Mouse (Mus musculus): ENCODE measurements around the gene Olfr281.

Olfr281 gene

DNA sequence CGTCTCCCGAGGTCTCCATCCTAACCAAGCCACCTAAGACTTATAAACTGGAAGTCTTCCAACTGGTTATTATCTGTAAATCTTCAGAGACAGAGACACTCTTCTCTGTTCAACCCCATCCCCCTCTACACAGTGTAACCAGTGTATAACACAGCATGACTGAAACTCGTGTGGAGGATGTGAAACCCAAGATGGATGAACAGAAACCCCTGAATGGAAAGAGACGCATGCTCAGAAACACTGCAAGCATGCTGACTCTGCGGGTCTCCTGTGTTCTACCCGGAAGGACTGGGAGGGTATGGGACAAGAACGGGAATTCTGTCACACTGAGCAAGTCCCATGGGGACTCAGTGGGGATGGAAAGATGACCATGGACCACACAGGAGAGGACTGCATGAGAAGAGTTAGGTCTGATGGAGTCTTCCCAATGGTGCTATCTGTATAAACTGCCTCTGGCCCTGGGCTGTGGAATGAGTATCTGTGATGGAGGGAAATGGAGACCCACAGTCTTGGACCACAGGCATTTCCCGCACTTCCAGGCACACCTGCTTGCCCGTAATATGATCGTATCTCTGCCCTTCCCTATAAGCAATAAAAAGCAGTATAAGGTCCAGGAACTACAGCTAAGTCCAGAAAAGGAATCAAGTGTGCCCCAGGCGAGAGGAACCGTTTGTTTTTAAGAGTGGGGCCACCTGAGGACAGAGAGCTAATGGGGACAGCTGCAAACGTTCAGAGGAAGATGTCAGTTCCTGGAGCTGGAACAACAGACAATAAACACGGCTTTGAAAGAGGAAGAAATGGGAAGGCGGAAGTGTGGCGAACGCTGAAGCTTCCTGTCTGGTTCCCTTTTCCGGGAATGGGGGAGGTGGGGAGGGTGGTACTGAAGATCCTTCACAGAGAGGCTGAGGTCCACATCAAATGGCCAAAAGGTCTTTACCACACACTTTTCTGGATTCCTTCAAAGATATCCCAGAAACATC lies 31.8 kb downstream of the Olfr281 start:
- in situ Hi-C loops (cut with MseI, MboI) = no loop called here

DNA sequence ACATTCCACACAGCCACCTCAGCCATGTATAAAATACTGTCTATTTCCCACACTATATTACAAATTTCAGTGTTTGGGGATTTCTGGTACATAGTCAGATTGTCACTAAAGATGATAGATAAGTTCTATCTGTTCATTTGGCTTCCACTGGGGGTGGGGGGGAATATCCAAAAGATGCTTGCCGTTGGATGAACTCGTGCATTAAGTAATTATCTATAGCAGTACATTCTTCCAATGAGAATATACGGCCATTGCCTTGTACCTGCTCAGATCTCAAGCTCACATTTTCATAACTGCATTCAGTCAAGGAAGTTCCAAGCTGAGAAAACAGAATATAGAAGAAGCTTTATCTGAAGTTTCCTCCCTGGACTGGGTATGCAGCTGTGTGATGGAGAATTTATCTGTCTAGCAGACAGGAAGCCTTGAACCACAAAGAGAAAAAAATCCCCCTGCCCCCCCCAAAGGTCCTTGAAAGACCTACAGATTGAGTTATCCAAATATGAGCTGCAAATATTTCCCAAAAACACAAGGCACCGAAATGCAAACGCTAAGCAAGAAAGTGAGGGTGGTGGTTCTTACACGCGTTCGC lies 34.1 kb downstream of the Olfr281 start:
- in situ Hi-C loops (cut with MseI, MboI) = no loop called here

DNA sequence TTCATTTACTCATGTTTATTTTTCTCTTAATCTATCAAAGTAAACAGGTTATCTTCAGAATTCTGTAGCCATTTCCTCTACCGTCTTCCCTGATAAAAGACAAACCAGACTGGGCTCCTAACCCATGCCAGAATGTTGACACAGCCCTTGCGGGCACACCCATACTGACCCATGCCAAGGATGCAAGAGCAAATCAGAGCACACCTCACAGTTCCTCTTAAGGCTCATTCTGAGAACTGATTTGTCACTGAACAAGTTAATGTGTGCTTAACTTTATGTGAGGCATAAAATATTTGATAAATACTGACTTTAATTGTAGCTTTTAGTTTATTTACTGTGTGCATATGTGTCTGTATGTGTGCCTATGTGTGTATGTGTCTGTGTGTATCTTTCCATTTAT lies 38.9 kb downstream of the Olfr281 start:
- in situ Hi-C loops (cut with MseI, MboI) = no loop called here

DNA sequence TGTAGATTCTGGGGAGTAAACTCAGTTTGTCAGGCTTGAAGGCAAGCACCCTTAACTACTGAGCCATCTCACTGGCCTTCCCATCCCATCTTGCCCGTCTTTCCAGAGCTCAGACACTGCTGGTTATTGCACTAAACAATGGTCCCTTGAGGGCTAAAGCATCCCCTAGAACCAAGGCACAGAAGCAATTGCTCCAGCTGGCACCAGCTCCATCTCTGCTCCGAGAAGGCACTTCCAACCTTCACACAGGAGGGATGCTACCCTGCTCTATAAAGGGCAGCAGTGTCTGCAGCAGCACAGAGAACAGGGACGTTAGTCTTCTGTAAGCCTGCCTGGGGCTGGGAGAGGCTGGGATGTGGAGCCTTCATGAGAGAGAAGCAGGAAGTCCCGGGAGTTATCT lies 39.7 kb downstream of the Olfr281 start, which contains the start of gene Olfr279:
Gene Olfr279 (plus strand): TSS at position 301 of the 400 bp plus-strand sequence.
- in situ Hi-C loops (cut with MseI, MboI) = no loop called here

DNA sequence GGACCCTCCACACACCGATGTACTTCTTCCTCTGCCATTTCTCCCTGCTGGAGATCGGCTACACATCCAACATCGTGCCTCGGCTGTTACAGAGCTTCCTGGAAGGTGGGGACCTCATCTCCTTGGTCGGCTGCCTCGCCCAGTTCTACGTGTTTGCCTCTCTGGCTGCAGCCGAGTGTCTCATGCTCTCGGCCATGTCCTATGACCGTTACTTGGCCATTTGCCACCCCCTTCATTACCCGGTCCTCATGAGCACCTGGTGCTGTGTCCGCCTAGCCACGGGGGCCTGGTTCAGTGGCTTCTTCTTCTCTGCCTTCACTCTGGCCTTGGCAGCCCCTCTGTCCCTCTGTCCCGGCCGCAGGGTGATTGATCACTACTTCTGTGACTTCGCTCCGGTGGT lies 45.2 kb downstream of the Olfr281 start:
- in situ Hi-C loops (cut with MseI, MboI) = no loop called here

DNA sequence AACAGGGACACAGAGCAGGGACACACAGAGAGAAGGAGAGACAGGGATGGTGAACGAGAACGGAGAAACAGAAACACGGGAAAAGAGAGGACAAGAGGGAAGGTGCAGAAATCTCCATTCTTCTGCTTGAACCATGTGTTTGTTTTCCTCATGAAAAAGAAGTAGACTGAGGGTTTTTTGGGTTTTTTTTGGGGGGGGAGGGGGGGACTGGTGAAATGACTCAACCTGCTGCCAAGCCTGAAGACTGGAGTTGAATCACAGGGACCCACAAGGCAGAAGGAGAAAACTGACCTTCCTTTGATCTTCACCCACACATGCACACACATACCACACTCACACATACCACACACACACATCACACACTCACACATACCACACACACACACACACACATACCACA lies 50.9 kb downstream of the Olfr281 start:
- in situ Hi-C loops (cut with MseI, MboI) = no loop called here

DNA sequence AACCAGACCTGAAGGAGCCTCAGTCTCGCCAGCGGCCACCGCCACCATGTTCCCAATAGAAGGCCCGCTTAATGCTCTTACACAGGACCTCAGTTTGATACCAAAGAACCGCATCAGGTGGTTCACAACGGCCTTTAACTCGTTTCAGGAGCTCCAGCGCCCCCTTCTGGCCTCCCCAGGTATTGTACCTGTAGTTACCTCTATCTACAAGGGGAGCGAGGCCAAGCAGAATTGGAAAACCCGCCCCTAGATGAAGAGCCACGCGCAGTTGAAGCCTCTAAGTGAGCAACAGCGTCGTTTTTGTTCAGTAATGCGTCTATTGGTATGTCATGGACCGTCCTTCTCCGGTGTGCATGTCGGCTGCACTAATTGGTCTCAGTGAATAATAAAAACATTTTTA lies 52.1 kb downstream of the Olfr281 start:
- in situ Hi-C loops (cut with MseI, MboI) = no loop called here

DNA sequence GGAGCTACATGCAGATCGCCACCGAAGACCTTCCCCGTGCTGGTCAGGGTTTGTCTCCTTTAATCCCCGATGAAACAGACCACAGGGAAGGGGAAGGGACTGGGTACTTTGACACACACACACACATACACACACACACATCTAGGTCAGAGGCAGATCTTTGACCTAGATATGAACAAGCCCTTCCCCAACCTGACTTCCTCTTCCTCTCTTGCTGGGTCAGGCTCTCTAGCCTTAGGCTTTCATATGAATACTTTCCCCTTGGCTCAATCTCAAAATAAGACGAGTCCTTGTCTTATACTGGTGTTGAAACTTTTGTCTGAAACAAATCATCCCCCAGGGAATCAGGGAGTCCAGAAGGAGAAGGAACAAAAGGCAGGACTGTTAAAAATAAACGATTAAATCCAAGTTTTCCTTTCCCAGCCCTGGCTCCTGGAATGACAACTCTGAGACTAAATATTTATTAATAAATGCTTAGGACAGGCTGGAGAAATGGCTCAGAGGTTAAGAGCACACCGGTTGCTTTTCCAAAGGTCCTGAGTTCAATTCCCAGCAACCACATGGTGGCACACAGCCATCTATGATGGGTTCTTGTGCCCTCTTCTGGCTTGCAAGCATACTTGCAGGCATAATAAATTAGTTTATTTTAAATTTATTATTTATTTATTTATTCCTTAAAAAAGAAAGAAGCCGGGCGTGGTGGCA lies 54.0 kb downstream of the Olfr281 start:
- in situ Hi-C loops (cut with MseI, MboI) = no loop called here

DNA sequence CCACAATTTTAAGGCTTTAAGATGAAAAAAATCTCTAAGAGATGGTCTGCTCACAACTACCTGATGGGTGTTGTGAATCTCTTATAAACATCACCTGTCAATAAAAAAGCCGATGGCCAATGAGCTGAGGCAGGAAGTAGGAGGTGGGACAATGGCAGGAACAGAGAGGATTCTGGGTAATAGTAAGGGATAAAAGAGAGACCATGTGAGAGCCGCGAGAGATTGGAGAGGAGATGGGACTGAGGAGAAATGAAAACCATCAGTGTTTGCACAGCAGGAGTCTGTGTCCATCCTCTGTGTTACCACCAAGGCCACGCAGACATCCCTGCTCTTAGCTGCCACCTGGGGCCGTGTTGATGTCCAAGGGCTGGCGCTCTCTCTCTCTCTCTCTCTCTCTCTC lies 54.9 kb downstream of the Olfr281 start:
- in situ Hi-C loops (cut with MseI, MboI) = no loop called here

DNA sequence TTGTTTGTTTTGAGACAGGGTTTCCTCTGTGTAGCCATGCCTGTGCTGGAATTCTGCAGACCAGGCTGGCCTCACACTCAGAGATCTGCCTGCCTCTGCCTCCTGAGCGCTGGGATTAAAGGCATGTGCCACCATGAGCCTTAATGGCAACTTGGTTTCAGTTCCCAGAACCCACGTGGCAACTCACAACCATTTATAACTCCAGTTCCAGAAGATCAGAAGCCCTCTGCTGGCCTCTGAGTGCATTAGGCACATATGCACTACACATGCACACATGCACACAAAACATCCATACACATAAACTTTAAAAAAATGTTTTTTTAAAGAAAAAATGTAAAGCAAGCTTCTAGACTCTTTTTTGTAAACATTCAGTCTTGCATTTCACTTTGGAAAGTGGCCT lies 57.0 kb downstream of the Olfr281 start:
- in situ Hi-C loops (cut with MseI, MboI) = no loop called here

Data from mouse trophoblast stem cell (cell line).